Mouse (Mus musculus) ovary, adult 18-20 months (tissue): ENCODE measurements around the gene Uqcr10.

Experiments used
- DNase-seq: peaks from one replicate; pipeline ENCODE4 v3.0.0; 2022; ENCODE audit warnings: low spot score, mixed read lengths

Gene Uqcr10

GRCm38 (mm10) chr11:4675126-4675562 is 29.0 kb downstream of the Uqcr10 start:
- DNase-seq = no peak

- DNase-seq = no peak
These were observed 29.5 kb downstream of the Uqcr10 start for GRCm38 (mm10) chr11:4674593-4674992.

- DNase-seq = no peak
These were observed 32.4 kb downstream of the Uqcr10 start for GRCm38 (mm10) chr11:4671736-4672135.

GRCm38 (mm10) chr11:4662496-4662878 is 41.7 kb downstream of the Uqcr10 start:
- no peak for DNase-seq

- no peak for DNase-seq
These were observed 42.2 kb downstream of the Uqcr10 start for GRCm38 (mm10) chr11:4661871-4662495.

GRCm38 (mm10) chr11:4661324-4661723 is 42.8 kb downstream of the Uqcr10 start:
- DNase-seq = no peak

- no peak for DNase-seq
These were observed 43.7 kb downstream of the Uqcr10 start for GRCm38 (mm10) chr11:4660309-4661025.

- DNase-seq = no peak
These were observed 44.3 kb downstream of the Uqcr10 start for GRCm38 (mm10) chr11:4659818-4660217.
